Mouse (Mus musculus) megakaryocyte, embryonic 14.5 days (primary cell): ENCODE results near the gene Samd9l.
"Not testable (repeated sequence)": the region's sequence is repeated elsewhere in the genome, so short reads cannot be mapped to it uniquely, and the experiment has no call there.

Source experiments
- FLI1 ChIP-seq: IDR thresholded peaks from 2 replicates; pipeline ENCODE4 v1.6.1; 2012; ENCODE audit warnings: low read length, inconsistent platforms, mixed read lengths
- GATA1 ChIP-seq: IDR thresholded peaks from 3 replicates; pipeline ENCODE4 v1.6.1; 2012; ENCODE audit warnings: mixed read lengths, low read length, inconsistent platforms, borderline replicate concordance

GRCm38 (mm10) chr6:3340928-3341327, 58.4 kb downstream of the Samd9l start:
- TF ChIP-seq GATA1, FLI1: not testable (repeated sequence)
